Mouse (Mus musculus): Measurements from ENCODE around the gene Rps10. TPM values are rescaled to one million over a fixed set of nuclear protein-coding genes. Genes with fewer than 3 reads are reported as not detected.
A peak's percentile ranks its signal among the peaks of the same experiment; 100 is the strongest.
"Not testable (repeated sequence)": the region's sequence is repeated elsewhere in the genome, so short reads cannot be mapped to it uniquely, and the experiment has no call there.

The Rps10 gene
- total RNA-seq, 2 experiments from 2014 or later: 930 to 948 TPM

DNA sequence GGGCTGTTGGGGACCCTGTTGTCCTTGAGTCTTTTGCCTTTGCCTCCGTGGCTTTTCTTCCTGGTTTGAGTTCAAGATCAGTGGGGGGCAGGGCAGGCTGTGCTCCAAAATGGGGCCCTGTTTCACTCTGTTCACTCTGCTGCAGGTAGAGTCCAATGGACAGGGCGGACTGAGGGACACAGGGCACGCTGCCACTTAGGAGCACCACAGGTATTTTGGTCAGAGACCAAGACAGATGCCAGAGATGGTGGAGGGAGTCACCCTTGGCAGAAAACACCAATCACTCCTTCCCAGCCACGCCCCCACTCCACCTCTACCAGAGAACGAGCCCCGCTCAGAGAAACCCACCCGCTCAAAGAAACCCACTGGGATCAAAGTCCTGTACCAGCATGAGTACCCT, 9.3 kb upstream of the Rps10 start:
- no peak for DNase-seq (ENCODE audit: low spot score in 2 of 2)

DNA sequence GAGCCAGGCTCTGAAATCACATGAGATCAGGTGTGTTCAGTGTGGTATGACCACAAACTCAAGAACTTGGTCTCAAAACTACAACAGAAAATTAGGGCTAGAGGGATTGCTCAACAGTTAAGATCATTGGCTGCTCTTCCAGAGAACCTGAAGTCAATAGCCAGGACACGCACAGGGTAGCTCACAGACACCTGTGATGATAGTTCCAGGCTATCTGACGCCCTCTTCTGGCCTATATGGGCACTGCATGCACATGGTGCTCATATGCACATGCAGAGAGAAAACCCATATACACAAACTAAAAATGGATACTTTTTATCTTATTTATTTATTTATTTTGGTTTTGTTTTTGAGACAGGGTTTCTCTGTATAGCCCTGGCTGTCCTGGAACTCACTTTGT, 8.1 kb upstream of the Rps10 start:
- no peak for DNase-seq (ENCODE audit: low spot score in 2 of 2)

DNA sequence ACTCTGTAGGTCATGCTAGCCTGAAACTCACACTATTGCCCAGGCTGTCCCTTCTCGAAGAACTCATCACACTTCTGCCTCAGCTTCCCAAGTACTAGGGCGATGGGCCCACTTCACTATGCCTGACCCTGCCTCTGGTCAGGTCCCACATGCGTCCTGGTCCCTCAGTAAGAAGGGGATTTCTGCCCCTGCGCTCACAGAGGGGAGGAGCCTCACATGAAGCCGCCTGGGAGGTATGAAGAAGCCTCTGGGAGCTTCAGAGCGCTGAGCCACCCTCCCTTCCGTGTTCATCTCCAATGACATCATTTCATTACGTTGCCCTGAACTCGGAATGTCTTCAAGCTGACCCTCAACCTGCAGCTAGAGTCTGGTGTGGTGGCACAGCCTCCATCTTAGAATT, 7.3 kb upstream of the Rps10 start:
- no peak for DNase-seq (ENCODE audit: low spot score in 2 of 2)

DNA sequence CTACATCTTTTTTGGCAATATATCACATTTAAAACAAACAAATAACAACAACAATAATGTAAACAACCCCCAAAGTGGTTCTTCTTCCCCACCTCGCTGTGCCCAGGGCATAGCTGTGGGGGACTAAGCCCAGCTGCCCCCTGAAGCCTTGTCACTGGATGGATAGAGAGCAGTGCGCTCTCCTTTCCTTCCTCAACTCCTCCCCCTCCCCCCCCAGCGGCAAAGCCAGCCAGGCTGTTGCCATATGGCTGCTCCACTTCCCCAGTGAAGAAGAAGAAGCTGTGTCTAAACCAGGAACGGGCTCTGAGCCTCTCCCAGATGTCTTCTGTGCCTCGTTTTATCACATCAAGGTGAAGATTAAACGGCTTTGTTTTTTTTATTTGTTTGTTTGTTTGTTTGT, 6.6 kb upstream of the Rps10 start:
- no peak for DNase-seq (ENCODE audit: low spot score in 2 of 2)

- DNase-seq (ENCODE audit: low spot score in 2 of 2): no peak
Observed at GRCm38 (mm10) chr17:27642491-27643062, 6.1 kb upstream of the Rps10 start.

GRCm38 (mm10) chr17:27639851-27640250, 3.4 kb upstream of the Rps10 start:
- not testable (repeated sequence) for DNase-seq (ENCODE audit: low spot score in 2 of 2)

GRCm38 (mm10) chr17:27638921-27639332, 2.5 kb upstream of the Rps10 start:
- DNase-seq (ENCODE audit: low spot score in 2 of 2): no peak

- DNase-seq (ENCODE audit: low spot score in 2 of 2): no peak
Observed at GRCm38 (mm10) chr17:27637333-27637732, 864 bp upstream of the Rps10 start.

GRCm38 (mm10) chr17:27635575-27635903, 930 bp downstream of the Rps10 start:
- DNase-seq (ENCODE audit: low spot score in 2 of 2): not testable (repeated sequence)

DNA sequence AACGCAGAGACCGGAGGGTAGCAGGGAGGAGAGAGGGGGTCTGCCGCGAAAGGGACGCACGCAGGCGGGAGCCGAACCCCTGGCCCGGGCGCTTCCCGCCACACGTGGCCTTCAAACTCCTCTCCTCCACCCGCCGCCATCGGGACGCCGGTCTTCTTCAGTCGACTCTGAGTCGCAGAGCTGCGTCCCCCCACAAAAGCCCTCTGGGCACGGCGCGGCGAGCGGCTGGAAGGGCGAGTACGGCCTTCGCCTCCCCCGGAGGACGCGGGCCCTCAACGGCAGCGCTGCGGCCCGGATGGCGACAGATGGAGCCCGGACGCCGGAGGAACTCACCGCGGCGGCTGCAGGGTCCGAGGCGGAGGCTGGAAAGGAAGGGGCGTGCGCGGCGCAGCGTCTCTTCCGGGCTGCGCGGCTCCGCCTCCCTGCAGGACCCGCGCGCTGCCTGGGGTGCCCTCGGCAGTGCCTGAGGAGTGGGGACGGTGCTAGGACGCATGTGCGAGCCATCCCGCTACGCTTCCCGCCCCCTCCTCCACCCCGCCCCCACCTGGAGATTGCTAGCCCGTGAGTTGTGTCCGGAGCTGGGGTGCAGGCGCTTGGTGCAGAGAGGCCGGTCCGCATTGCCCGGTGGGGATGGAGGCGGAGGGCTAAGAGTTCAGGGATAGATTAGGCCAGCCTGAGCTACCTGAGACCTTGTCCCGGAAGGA, 1.4 kb downstream of the Rps10 start, which contains the start of gene RPS10-NUDT3:
TSS of gene RPS10-NUDT3 (minus strand) at position 352 of the 704 bp plus-strand sequence.
- peak; percentile 84 to 87 for DNase-seq (ENCODE audit: low spot score in 2 of 2)

GRCm38 (mm10) chr17:27629249-27630020, 7.0 kb downstream of the Rps10 start:
- DNase-seq (ENCODE audit: low spot score in 2 of 2): peak; percentile 74 to 83

- no peak for DNase-seq (ENCODE audit: low spot score in 2 of 2)
Observed at GRCm38 (mm10) chr17:27628376-27628775, 8.1 kb downstream of the Rps10 start.

GRCm38 (mm10) chr17:27627451-27627850, 9.0 kb downstream of the Rps10 start:
- no peak for DNase-seq (ENCODE audit: low spot score in 2 of 2)

- no peak for DNase-seq (ENCODE audit: low spot score in 2 of 2)
Observed at GRCm38 (mm10) chr17:27626681-27627080, 9.8 kb downstream of the Rps10 start.

GRCm38 (mm10) chr17:27625455-27626251, 10.8 kb downstream of the Rps10 start:
- no peak for DNase-seq (ENCODE audit: low spot score in 2 of 2)

GRCm38 (mm10) chr17:27623360-27624326, 12.8 kb downstream of the Rps10 start, which contains the start of gene Nudt3:
TSS of gene Nudt3 (minus strand) at chr17:27623495.
- DNase-seq (ENCODE audit: low spot score in 2 of 2): peak; percentile 90

DNA sequence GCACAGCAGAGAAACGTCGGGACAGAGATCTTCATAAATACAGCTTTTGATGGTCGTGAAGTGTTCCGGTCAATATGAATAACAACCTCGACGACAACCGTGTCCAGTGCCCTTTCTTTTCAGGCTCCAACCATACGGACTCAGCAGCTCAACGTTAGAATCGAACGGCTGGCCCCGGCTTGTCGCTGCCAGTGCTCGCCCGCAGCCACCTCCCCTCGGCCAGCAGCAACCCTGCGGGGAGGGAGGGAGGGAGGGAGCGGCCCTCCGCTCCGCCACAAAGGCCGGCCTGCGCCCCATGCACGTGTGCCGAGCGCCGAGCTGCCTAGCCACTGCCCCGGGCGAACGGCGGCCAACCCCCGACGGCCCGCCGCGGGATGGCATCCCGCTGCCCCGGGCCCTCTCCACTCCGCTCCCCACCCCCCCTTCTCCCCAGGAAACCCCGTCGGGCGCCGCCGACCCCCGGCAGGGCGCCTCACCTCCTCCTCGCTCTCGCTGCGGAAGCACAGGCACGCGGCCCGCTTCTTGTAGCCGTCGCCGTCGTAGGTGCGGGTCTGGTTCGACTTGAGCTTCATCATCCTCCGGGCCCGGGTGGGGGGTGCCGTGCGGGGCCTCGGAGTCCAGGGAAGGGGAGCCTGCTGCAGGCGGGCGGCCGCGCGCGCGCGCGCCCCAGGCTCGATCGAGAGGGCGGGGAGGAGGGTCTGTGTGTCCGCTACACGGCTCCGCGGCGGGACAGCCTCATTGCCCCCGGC, 13.7 kb downstream of the Rps10 start:
- DNase-seq (ENCODE audit: low spot score in 2 of 2): peak; percentile 45 to 53

DNA sequence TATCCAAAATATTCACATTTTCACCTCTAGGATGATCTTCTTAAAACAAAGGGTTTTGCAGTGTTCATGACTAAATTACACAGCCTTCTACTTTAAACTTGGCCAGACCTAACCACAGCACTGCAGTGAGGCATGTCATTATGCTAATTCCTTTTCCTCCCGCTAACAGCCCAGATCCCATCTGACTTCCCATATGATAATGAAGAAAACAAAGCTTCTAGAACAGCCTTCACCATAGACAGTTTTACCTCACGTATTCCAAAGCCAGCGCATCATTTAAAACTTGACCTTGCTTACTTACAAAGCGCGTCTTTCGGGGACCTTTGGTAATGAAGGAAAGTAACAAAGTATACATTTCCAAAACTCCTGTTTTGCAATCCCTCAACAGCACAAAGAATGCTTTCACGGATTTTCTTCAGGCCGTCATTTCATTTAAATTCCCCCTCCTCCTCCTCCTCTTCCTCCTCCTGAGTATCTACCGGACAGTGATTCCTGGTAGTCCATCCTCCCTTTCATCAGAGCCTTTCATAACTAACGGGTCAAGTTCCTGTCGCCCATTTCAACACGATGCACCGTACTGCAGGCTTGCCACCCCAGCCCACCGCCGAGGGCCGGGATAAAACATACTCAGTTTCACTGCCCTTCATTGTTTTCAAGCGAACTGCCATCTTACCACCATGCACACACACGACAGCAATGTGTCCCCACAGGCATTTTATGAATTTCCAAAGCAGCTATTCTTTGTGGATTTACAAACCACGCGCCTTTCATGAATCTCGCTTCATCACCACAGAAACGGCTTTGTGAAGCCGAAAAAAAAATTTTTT, 14.6 kb downstream of the Rps10 start:
- no peak for DNase-seq (ENCODE audit: low spot score in 2 of 2)
